Mouse (Mus musculus) layer of hippocampus, adult 2 months (tissue): Measurements from ENCODE around the gene Cnr1. TPM values are rescaled to one million over a fixed set of nuclear protein-coding genes. Genes with fewer than 3 reads are reported as not detected.

Experiments
- DNase-seq, 2 experiments: peaks; one replicate each; pipeline ENCODE4 v3.0.0; 2022; ENCODE audit warnings: low spot score in 2 of 2
- H3K27ac ChIP-seq: fragments of 200-600 bp; 2 replicates; pipeline ENCODE4 v1.8.1; 2022
- H3K4me3 ChIP-seq: fragments of 200-600 bp; 2 replicates; pipeline ENCODE4 v1.8.1; 2022; ENCODE audit warnings: mild to moderate bottlenecking
- CTCF ChIP-seq: fragments of 200-600 bp; conservative IDR thresholded peaks from 2 replicates; pipeline ENCODE4 v1.8.1; 2022; ENCODE audit warnings: antibody characterized with exemption, mild to moderate bottlenecking, moderate library complexity
- total RNA-seq, 2 experiments: library from RNA; stranded (reverse); gene quantifications; 2 replicates each; pipeline ENCODE4 v1.2.3; 2021

Gene Cnr1
- total RNA-seq, 2 experiments from 2014 or later, result 175 to 181 TPM

GRCm38 (mm10) chr4:33957398-33957797 is 33.0 kb downstream of the Cnr1 start:
- Histone ChIP-seq H3K4me3 (no peak overlapping the region), H3K27ac (no peak overlapping the region)
- DNase-seq, result no peak
- no peak for TF ChIP-seq CTCF

- no peak for DNase-seq
- no peak overlapping the region for H3K27ac ChIP-seq
- TF ChIP-seq CTCF, result no peak
- H3K4me3 ChIP-seq, result no peak overlapping the region
Observed at GRCm38 (mm10) chr4:33958515-33958914, 34.1 kb downstream of the Cnr1 start.

GRCm38 (mm10) chr4:33959841-33960240 is 35.4 kb downstream of the Cnr1 start:
- Histone ChIP-seq H3K27ac (no peak overlapping the region), H3K4me3 (no peak overlapping the region)
- DNase-seq, result no peak
- TF ChIP-seq CTCF, result no peak

- Histone ChIP-seq H3K4me3 (no peak overlapping the region), H3K27ac (no peak overlapping the region)
- no peak for DNase-seq
- no peak for TF ChIP-seq CTCF
Observed at GRCm38 (mm10) chr4:33970726-33971125, 46.3 kb downstream of the Cnr1 start.

- TF ChIP-seq CTCF, result no peak
- DNase-seq, result no peak
- no peak overlapping the region for H3K4me3 ChIP-seq
- no peak overlapping the region for H3K27ac ChIP-seq
Observed at GRCm38 (mm10) chr4:33988466-33989089, 64.2 kb downstream of the Cnr1 start.

GRCm38 (mm10) chr4:33992687-33993086 is 68.3 kb downstream of the Cnr1 start:
- DNase-seq, result no peak
- H3K4me3 ChIP-seq, result no peak overlapping the region
- TF ChIP-seq CTCF, result no peak
- no peak overlapping the region for H3K27ac ChIP-seq

- Histone ChIP-seq H3K4me3 (no peak overlapping the region), H3K27ac (no peak overlapping the region)
- no peak for DNase-seq
- TF ChIP-seq CTCF, result no peak
Observed at GRCm38 (mm10) chr4:33996382-33996781, 72.0 kb downstream of the Cnr1 start.

Other genes starting within 250 kb of the Cnr1 start
- gene Spaca1, start 125.6 kb downstream of the Cnr1 start, total RNA-seq, result not detected